Mouse (Mus musculus) layer of hippocampus, postnatal 14 days (tissue): ENCODE results near the gene Rac2. TPM values are rescaled to one million over a fixed set of nuclear protein-coding genes. Genes with fewer than 3 reads are reported as not detected.

ENCODE experiments used
- DNase-seq, 2 experiments: peaks; one replicate each; pipeline ENCODE4 v3.0.0; 2021 to 2022; ENCODE audit warnings: low spot score in 2 of 2, mixed read lengths in 1 of 2
- total RNA-seq, 2 experiments: library from RNA; stranded (reverse); gene quantifications; 2 replicates each; pipeline ENCODE4 v1.2.3; 2021

Rac2 gene
- total RNA-seq, 2 experiments from 2014 or later: 2.5 to 3.5 TPM

DNA sequence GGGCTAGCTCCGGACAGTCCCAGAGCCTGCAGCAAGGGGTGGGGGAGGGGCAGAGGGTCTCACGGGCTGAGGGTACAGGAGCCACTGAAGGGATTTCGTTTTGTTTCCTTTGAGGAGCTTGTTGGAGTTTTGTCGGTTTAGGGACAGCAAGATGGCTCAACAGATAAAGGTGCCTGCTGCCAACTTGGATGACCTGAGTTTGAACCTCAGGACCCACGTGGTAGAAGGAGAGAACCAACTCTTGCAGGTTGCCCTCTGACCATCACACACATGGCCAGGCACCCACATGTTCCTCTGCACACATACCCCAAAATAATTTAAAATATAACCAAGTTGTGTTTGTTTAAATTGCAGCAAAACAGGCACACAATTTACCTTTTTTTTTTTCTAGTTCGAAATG, 17.4 kb upstream of the Rac2 start:
- DNase-seq: no peak

GRCm38 (mm10) chr15:78588900-78589299, 16.3 kb upstream of the Rac2 start:
- DNase-seq: no peak

GRCm38 (mm10) chr15:78588049-78588448, 15.5 kb upstream of the Rac2 start:
- DNase-seq: no peak

DNA sequence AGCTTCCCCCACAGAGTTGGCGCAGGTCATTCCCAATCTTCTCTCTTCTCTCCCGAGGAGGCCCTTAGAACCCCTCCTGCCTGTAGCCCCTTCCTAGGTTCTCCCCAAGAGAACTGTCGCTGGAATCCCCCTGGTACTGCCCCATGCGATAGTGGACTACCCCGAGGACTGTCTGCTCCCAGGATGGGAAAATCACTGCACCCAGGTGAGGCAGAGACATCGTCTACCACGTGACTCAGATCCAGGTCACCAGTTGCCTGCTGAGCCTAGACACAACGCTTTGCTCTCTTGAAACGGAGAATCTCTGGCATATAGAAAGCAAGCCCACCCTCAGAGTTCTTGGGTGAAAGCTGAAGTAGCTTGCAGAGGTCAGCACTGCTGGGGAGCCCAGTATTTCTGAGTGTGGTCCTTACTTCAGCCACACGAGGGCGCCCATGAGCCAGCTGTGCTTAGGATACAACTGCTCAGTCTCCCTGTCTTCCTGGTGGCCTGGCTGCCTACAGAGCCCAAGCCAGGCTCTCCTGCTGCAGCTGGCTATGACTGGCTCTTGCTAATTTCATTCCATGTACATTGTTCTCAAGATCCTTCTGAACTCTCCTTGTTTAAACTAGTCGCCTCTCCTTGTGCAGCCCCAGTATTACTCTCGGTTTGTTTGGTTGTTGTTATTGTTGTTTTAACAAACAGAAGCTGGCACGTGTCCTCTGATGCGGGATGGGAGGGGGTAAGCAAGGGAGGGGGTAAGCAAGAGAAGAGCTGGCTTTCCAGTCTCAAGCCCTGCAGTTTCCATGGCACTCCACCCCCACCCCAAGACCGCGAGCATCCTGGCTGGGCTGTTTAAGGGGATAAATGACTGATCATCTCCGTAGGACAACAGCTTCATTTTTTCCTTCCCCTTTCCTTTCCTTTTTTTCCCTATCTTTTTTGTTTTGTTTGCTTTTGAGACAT, 14.7 kb upstream of the Rac2 start:
- peak; percentile 87 to 91 for DNase-seq

- no peak for DNase-seq
These were observed 12.8 kb upstream of the Rac2 start for GRCm38 (mm10) chr15:78585404-78585803.

GRCm38 (mm10) chr15:78583352-78583751, 10.8 kb upstream of the Rac2 start:
- DNase-seq: no peak

- DNase-seq: no peak
These were observed 3.8 kb upstream of the Rac2 start for GRCm38 (mm10) chr15:78576284-78576810.

DNA sequence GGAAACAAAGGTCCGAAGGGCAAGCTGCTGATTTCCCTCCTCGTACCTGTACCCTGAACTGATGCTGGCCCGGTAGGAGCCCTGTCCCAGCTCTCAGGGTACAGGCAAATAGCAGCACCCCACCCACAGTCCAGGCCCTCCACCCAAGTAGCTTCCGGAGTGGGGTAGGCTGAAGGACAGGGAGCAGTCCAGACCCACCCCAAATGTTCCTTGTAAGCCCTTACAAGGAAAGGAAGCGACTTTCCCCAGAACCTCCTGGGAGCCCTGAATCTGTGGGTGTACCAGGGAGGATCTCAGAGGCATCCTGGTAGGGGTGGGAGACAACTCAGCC, 348 bp downstream of the Rac2 start:
- no peak for DNase-seq

- DNase-seq: no peak
These were observed 871 bp downstream of the Rac2 start for GRCm38 (mm10) chr15:78571554-78572269.

GRCm38 (mm10) chr15:78570170-78570569, 2.4 kb downstream of the Rac2 start:
- DNase-seq: no peak

DNA sequence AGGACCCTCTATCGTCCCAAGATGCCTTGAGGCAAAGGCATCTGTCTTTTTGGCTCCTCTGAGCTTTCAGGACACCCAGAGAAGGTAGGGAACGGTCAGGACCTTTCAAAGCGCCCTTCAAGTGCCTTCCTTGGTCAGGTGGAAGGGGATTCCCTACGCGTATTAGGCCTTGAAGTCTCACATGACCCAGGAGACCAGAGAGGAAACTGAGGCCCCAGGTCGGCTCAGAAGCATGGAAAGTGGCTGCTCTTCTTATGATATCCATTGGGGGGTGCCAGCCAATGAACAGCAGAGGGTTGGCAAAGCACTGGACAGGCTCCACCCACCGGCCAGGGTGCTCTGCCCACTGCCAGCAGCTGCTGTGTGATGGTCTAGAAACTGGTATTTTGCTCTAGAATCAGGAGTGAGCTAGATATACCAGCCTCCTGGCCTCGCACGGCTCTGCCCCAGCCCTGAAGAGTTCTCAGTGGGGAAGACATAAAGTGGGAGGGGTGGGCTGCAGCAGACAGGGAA, 4.9 kb downstream of the Rac2 start:
- DNase-seq: no peak

GRCm38 (mm10) chr15:78564764-78565435, 7.7 kb downstream of the Rac2 start:
- no peak for DNase-seq

GRCm38 (mm10) chr15:78563937-78564336, 8.6 kb downstream of the Rac2 start:
- no peak for DNase-seq

GRCm38 (mm10) chr15:78563344-78563743, 9.2 kb downstream of the Rac2 start:
- no peak for DNase-seq

DNA sequence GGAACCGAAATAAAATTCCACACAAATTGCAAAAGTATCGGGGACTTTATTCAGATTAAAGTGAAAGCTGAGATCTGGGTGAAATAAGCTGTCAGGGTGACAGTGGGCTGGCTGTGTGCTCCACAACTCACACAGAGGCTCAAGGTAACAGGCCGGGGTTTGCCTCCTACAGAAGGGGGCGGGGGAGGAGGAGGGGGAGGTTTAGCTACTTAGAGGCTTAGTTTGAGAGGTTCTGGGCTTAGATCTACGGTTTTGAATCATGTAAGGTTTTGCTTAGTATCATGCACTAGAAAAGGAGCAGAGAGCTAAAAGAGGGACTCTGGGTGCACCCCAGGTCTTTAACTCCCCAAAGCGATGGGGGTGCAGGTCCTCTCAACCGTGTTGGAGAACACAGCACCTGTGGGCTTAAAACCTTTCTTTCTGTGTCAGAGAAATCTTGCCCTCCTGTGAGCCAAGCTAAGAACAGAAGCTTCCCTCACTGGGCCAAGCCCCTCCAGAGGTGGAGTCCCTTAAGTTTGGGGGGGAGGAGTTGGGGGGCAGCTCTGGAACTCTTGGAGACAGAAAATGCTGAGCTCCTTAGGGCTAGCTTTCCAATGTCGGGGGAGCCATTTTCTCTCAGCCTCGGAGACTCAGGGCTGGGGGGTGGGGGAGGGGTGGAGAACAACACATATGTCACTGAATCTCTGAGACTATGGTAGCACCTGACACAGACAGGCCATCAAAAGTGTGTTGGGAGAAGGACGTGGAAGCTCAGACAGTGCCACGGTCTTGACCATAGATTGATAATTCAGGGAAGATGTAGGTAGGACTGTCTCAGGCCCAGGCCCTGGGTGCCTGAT, 13.2 kb downstream of the Rac2 start:
- DNase-seq: no peak

- DNase-seq: no peak
These were observed 14.7 kb downstream of the Rac2 start for GRCm38 (mm10) chr15:78557693-78558535.

- DNase-seq: no peak
These were observed 17.9 kb downstream of the Rac2 start for GRCm38 (mm10) chr15:78554545-78555313.

GRCm38 (mm10) chr15:78549189-78549734, 23.3 kb downstream of the Rac2 start:
- DNase-seq: no peak
